Mouse (Mus musculus): Measurements from ENCODE around the gene Jag1. TPM values are rescaled to one million over a fixed set of nuclear protein-coding genes. Genes with fewer than 3 reads are reported as not detected.
A peak's percentile ranks its signal among the peaks of the same experiment; 100 is the strongest.

Jag1 gene
- polyA plus RNA-seq, 1 experiment from 2014 or later: 15.7 TPM

- 63% methylated on average over 16 of the region's 16 CpGs for WGBS
- no peaks in the 10 kb centered on the region for H3K9me3 ChIP-seq (ENCODE audit: control insufficient read depth, low read length)
- no peaks in the 10 kb centered on the region for H3K27me3 ChIP-seq (ENCODE audit: control insufficient read depth, insufficient read depth, low read length)
- no peak overlapping the region for H3K27ac ChIP-seq (replicated peaks in 1 of 2; ENCODE audit: control insufficient read depth in 1 of 2, insufficient read depth in 1 of 2, low read depth in 2 of 2, low read length in 2 of 2)
- no peak for ATAC-seq (ENCODE audit: insufficient number of reproducible peaks, insufficient read depth, low FRiP score, low read depth)
- no peaks in the 10 kb centered on the region for H3K36me3 ChIP-seq (ENCODE audit: control insufficient read depth, insufficient read depth, low read length)
- H3K4me3 ChIP-seq (ENCODE audit: control insufficient read depth in 1 of 2, insufficient read depth in 1 of 2, low read depth in 1 of 2, low read length in 2 of 2): no peak overlapping the region
- 0 out of 2 replicates have a peak overlapping the region, but pooled peaks have one; percentile 11 for H3K9ac ChIP-seq (ENCODE audit: low read length)
- H3K4me1 ChIP-seq (ENCODE audit: control insufficient read depth in 2 of 2, insufficient read depth in 2 of 2, low read length in 2 of 2): no peaks in the 10 kb centered on the region
- H3K4me2 ChIP-seq (ENCODE audit: low read length): no peak overlapping the region
Measured at GRCm38 (mm10) chr2:137073473-137074312, 42.8 kb downstream of the Jag1 start.

DNA sequence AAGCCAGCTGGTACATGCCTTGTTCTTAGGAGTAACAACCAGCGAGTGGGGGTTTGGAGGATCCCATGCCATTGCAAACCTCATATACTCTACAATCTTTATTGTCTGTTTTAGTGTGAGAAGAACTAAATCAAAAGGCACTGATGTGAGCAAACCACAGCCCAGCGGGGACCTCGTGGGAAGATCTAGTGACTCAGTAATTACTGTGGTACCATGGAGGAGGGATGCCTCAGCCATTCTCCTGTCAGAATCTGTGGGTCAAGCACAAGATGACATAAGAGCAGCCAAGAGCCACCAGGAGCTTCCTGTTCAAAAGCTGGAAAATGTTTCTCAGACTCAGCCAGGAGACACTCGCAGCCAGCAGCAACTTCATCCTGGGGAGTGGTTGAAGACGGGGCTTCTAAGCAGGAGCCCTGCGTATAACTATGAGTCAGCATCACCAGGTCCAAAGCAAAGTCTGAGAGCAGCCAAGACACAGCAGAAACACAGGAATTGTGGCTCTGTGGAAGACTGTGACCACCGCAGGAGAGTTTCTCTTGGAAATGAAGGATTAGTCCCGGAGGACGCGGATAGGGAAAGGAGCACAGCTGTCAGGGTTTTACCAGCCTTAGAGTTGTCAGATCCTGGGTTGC, 48.8 kb downstream of the Jag1 start:
- H3K4me3 ChIP-seq (ENCODE audit: control insufficient read depth in 1 of 2, insufficient read depth in 1 of 2, low read depth in 1 of 2, low read length in 2 of 2): no peak overlapping the region
- H3K9me3 ChIP-seq (ENCODE audit: control insufficient read depth, low read length): no peaks in the 10 kb centered on the region
- H3K4me2 ChIP-seq (ENCODE audit: low read length): no peak overlapping the region
- no peaks in the 10 kb centered on the region for H3K27me3 ChIP-seq (ENCODE audit: control insufficient read depth, insufficient read depth, low read length)
- H3K9ac ChIP-seq (ENCODE audit: low read length): no peak overlapping the region
- 83% methylated on average over 10 of the region's 10 CpGs for WGBS
- no peak overlapping the region for H3K27ac ChIP-seq (replicated peaks in 1 of 2; ENCODE audit: control insufficient read depth in 1 of 2, insufficient read depth in 1 of 2, low read depth in 2 of 2, low read length in 2 of 2)
- ATAC-seq (ENCODE audit: insufficient number of reproducible peaks, insufficient read depth, low FRiP score, low read depth): no peak
- H3K4me1 ChIP-seq (ENCODE audit: control insufficient read depth in 2 of 2, insufficient read depth in 2 of 2, low read length in 2 of 2): peaks cover 0 to 10% of the 10 kb centered on the region in 2 experiments; a peak in 2 of 4 replicates
- peaks cover 7% of the 10 kb centered on the region; the same call in 1 of the 2 replicates for H3K36me3 ChIP-seq (ENCODE audit: control insufficient read depth, insufficient read depth, low read length)

GRCm38 (mm10) chr2:137064513-137064912, 51.9 kb downstream of the Jag1 start:
- no peak for ATAC-seq (ENCODE audit: insufficient number of reproducible peaks, insufficient read depth, low FRiP score, low read depth)
- peaks cover 7% of the 10 kb centered on the region; the same call in 1 of the 2 replicates for H3K36me3 ChIP-seq (ENCODE audit: control insufficient read depth, insufficient read depth, low read length)
- no peak overlapping the region for H3K4me3 ChIP-seq (ENCODE audit: control insufficient read depth in 1 of 2, insufficient read depth in 1 of 2, low read depth in 1 of 2, low read length in 2 of 2)
- WGBS: 80% methylated on average over 3 of the region's 3 CpGs
- no peak overlapping the region for H3K9ac ChIP-seq (ENCODE audit: low read length)
- H3K9me3 ChIP-seq (ENCODE audit: control insufficient read depth, low read length): no peaks in the 10 kb centered on the region
- H3K4me2 ChIP-seq (ENCODE audit: low read length): no peak overlapping the region
- no peaks in the 10 kb centered on the region for H3K27me3 ChIP-seq (ENCODE audit: control insufficient read depth, insufficient read depth, low read length)
- peaks cover 0 to 10% of the 10 kb centered on the region in 2 experiments; a peak in 2 of 4 replicates for H3K4me1 ChIP-seq (ENCODE audit: control insufficient read depth in 2 of 2, insufficient read depth in 2 of 2, low read length in 2 of 2)
- H3K27ac ChIP-seq (replicated peaks in 1 of 2; ENCODE audit: control insufficient read depth in 1 of 2, insufficient read depth in 1 of 2, low read depth in 2 of 2, low read length in 2 of 2): no peak overlapping the region

GRCm38 (mm10) chr2:137063829-137064228, 52.6 kb downstream of the Jag1 start:
- WGBS: 82% methylated on average over 1 of the region's 1 CpGs

GRCm38 (mm10) chr2:137049906-137050305, 66.5 kb downstream of the Jag1 start:
- no peak overlapping the region for H3K4me3 ChIP-seq (ENCODE audit: control insufficient read depth in 1 of 2, insufficient read depth in 1 of 2, low read depth in 1 of 2, low read length in 2 of 2)
- no peaks in the 10 kb centered on the region for H3K9me3 ChIP-seq (ENCODE audit: control insufficient read depth, low read length)
- no peaks in the 10 kb centered on the region for H3K27me3 ChIP-seq (ENCODE audit: control insufficient read depth, insufficient read depth, low read length)
- H3K4me2 ChIP-seq (ENCODE audit: low read length): no peak overlapping the region
- no peak overlapping the region for H3K27ac ChIP-seq (replicated peaks in 1 of 2; ENCODE audit: control insufficient read depth in 1 of 2, insufficient read depth in 1 of 2, low read depth in 2 of 2, low read length in 2 of 2)
- H3K4me1 ChIP-seq (ENCODE audit: control insufficient read depth in 2 of 2, insufficient read depth in 2 of 2, low read length in 2 of 2): no peaks in the 10 kb centered on the region
- H3K9ac ChIP-seq (ENCODE audit: low read length): no peak overlapping the region
- no peak for ATAC-seq (ENCODE audit: insufficient number of reproducible peaks, insufficient read depth, low FRiP score, low read depth)
- H3K36me3 ChIP-seq (ENCODE audit: control insufficient read depth, insufficient read depth, low read length): no peaks in the 10 kb centered on the region
- WGBS: 66% methylated on average over 1 of the region's 1 CpGs

More at GRCm38 (mm10) chr2:137063829-137064228, 52.6 kb downstream of the Jag1 start:
- no peak overlapping the region for H3K27ac ChIP-seq (replicated peaks in 1 of 2; ENCODE audit: control insufficient read depth in 1 of 2, insufficient read depth in 1 of 2, low read depth in 2 of 2, low read length in 2 of 2)
- H3K4me3 ChIP-seq (ENCODE audit: control insufficient read depth in 1 of 2, insufficient read depth in 1 of 2, low read depth in 1 of 2, low read length in 2 of 2): no peak overlapping the region
- no peak overlapping the region for H3K9ac ChIP-seq (ENCODE audit: low read length)
- H3K4me2 ChIP-seq (ENCODE audit: low read length): no peak overlapping the region
- peaks cover 7% of the 10 kb centered on the region; the same call in 1 of the 2 replicates for H3K36me3 ChIP-seq (ENCODE audit: control insufficient read depth, insufficient read depth, low read length)
- ATAC-seq (ENCODE audit: insufficient number of reproducible peaks, insufficient read depth, low FRiP score, low read depth): no peak
- no peaks in the 10 kb centered on the region for H3K9me3 ChIP-seq (ENCODE audit: control insufficient read depth, low read length)
- no peaks in the 10 kb centered on the region for H3K27me3 ChIP-seq (ENCODE audit: control insufficient read depth, insufficient read depth, low read length)
- peaks cover 0 to 10% of the 10 kb centered on the region in 2 experiments; a peak in 2 of 4 replicates for H3K4me1 ChIP-seq (ENCODE audit: control insufficient read depth in 2 of 2, insufficient read depth in 2 of 2, low read length in 2 of 2)

DNA sequence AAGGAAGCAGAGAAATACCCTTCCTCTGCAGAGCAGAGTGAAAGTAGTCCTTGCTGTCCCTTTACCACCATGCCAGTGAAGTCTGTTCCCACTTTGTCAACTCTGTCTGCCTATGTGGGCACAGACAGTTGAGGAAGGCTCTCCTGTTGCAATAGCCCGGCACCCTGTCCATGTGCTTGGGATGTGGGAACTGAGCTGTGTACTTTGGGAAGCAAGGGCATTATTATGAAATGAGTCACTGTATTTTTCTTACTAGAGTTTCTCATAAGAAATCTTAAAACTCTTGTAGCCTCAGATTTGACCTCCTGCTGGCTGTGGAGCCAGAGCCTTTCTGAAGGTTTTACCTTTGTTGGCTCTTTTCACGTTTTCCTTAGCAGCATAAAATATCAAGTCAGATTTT, 67.1 kb downstream of the Jag1 start:
- no peak for ATAC-seq (ENCODE audit: insufficient number of reproducible peaks, insufficient read depth, low FRiP score, low read depth)
- no peaks in the 10 kb centered on the region for H3K27me3 ChIP-seq (ENCODE audit: control insufficient read depth, insufficient read depth, low read length)
- no peak overlapping the region for H3K27ac ChIP-seq (replicated peaks in 1 of 2; ENCODE audit: control insufficient read depth in 1 of 2, insufficient read depth in 1 of 2, low read depth in 2 of 2, low read length in 2 of 2)
- WGBS: 73% methylated on average over 2 of the region's 2 CpGs
- no peaks in the 10 kb centered on the region for H3K9me3 ChIP-seq (ENCODE audit: control insufficient read depth, low read length)
- H3K36me3 ChIP-seq (ENCODE audit: control insufficient read depth, insufficient read depth, low read length): no peaks in the 10 kb centered on the region; the same call in 1 of the 2 replicates
- no peak overlapping the region for H3K4me3 ChIP-seq (ENCODE audit: control insufficient read depth in 1 of 2, insufficient read depth in 1 of 2, low read depth in 1 of 2, low read length in 2 of 2)
- H3K4me2 ChIP-seq (ENCODE audit: low read length): no peak overlapping the region
- no peaks in the 10 kb centered on the region for H3K4me1 ChIP-seq (ENCODE audit: control insufficient read depth in 2 of 2, insufficient read depth in 2 of 2, low read length in 2 of 2)
- H3K9ac ChIP-seq (ENCODE audit: low read length): no peak overlapping the region

- H3K9me3 ChIP-seq (ENCODE audit: control insufficient read depth, low read length): no peaks in the 10 kb centered on the region
- H3K4me3 ChIP-seq (ENCODE audit: control insufficient read depth in 1 of 2, insufficient read depth in 1 of 2, low read depth in 1 of 2, low read length in 2 of 2): no peak overlapping the region
- no peak for ATAC-seq (ENCODE audit: insufficient number of reproducible peaks, insufficient read depth, low FRiP score, low read depth)
- no peaks in the 10 kb centered on the region for H3K27me3 ChIP-seq (ENCODE audit: control insufficient read depth, insufficient read depth, low read length)
- no peak overlapping the region for H3K27ac ChIP-seq (replicated peaks in 1 of 2; ENCODE audit: control insufficient read depth in 1 of 2, insufficient read depth in 1 of 2, low read depth in 2 of 2, low read length in 2 of 2)
- H3K9ac ChIP-seq (ENCODE audit: low read length): no peak overlapping the region
- no peak overlapping the region for H3K4me2 ChIP-seq (ENCODE audit: low read length)
- H3K4me1 ChIP-seq (ENCODE audit: control insufficient read depth in 2 of 2, insufficient read depth in 2 of 2, low read length in 2 of 2): no peaks in the 10 kb centered on the region; a peak in 1 of 4 replicates
- 78% methylated on average over 2 of the region's 2 CpGs for WGBS
- H3K36me3 ChIP-seq (ENCODE audit: control insufficient read depth, insufficient read depth, low read length): no peaks in the 10 kb centered on the region; the same call in 1 of the 2 replicates
Measured at GRCm38 (mm10) chr2:137044122-137044521, 72.3 kb downstream of the Jag1 start.

Data from heart, embryonic 14.5 days (tissue).